Mouse (Mus musculus): ENCODE measurements around the gene Casp2.

- no peak for TF ChIP-seq CTCF (IDR thresholded peaks at IDR 0.05; ENCODE audit: extremely low read depth, insufficient read length, insufficient replicate concordance, low read depth, low read length)
- TF ChIP-seq POLR2A (IDR thresholded peaks at IDR 0.05; ENCODE audit: low read depth, low read length) = no peak
These were observed 42.5 kb upstream of the Casp2 start for GRCm38 (mm10) chr6:42222286-42222685.

All from small intestine, adult 2 months (tissue).